Mouse (Mus musculus) kidney, adult 2 months (tissue): ENCODE results near the gene Nr1h4.

Source experiments
- CTCF ChIP-seq: fragments of 200-500 bp; conservative IDR thresholded peaks from 2 replicates; pipeline ENCODE4 v1.5.1; 2011; ENCODE audit warnings: low read depth, mild to moderate bottlenecking, control low read depth, low read length, moderate library complexity, mixed read lengths; ENCODE audit not compliant: insufficient read depth, insufficient read length
- POLR2A ChIP-seq: fragments of 200-500 bp; IDR thresholded peaks from one replicate; pipeline ENCODE4 v1.6.1; 2011; ENCODE audit warnings: low read depth, low read length, control low read depth

DNA sequence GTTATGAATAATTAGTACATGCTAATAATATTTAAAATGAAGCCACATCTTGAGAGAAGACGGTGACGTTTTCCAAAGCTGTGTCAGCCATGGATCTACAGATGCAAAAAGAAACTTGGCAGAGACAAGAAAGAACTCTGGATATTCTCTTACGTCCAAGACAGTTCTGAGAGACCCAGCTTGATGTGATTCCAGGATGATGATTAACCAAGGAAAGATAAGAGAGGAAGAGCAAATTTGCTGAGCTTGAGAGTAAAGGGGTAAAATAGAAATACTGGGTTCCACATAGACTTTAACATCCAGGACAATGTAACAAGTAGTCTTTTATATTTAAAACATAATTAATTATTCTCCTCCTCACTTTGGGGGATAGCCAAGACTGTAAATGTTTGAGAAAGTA, 40.0 kb upstream of the Nr1h4 start:
- no peak for TF ChIP-seq POLR2A
- no peak for TF ChIP-seq CTCF
